Mouse (Mus musculus): ENCODE data around the gene Serpina1f. TPM values are rescaled to one million over a fixed set of nuclear protein-coding genes. Genes with fewer than 3 reads are reported as not detected.
"Not testable (repeated sequence)": the region's sequence is repeated elsewhere in the genome, so short reads cannot be mapped to it uniquely, and the experiment has no call there.

Gene Serpina1f
- polyA plus RNA-seq, 1 experiment from 2014 or later, result not detected

GRCm38 (mm10) chr12:103688221-103688814, 7.0 kb downstream of the Serpina1f start:
- 80% methylated on average over 3 of the region's 3 CpGs for WGBS
- Histone ChIP-seq H3K9me3 (ENCODE audit: control insufficient read depth, low read length) (no peaks in the 10 kb centered on the region), H3K9ac (replicated peaks; ENCODE audit: low read length) (no peak overlapping the region), H3K27ac (replicated peaks; ENCODE audit: low read depth, low read length) (no peak overlapping the region), H3K36me3 (ENCODE audit: control insufficient read depth, insufficient read depth, low read length) (no peaks in the 10 kb centered on the region), H3K4me3 (replicated peaks; ENCODE audit: low read depth, low read length) (no peak overlapping the region), H3K4me1 (ENCODE audit: control insufficient read depth, insufficient read depth, low read length) (no peaks in the 10 kb centered on the region), H3K4me2 (ENCODE audit: low read length) (no peak overlapping the region), H3K27me3 (ENCODE audit: control insufficient read depth, insufficient read depth, low read length) (no peaks in the 10 kb centered on the region)
- DNase-seq, result peak; percentile 0
- ATAC-seq (ENCODE audit: low FRiP score, low TSS enrichment), result no peak

DNA sequence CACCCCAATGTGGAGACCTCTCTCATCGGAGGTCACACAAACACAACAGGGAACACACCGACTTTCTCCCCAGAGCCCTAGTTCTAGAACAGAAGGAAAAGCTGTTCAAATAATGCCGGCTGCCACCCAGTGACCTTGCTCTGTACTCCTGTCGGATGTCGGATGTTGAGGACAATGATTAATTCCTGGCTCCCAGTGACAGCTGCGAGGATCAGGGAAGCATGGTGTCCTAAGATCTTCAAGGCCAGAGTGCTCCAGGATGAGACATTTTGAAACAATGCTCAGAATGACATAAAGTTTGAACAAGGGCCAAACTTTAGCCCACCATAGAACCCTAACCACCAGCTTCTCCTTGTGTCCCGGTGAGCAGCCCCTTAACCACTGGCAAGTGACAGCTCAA, 8.3 kb downstream of the Serpina1f start:
- no peak overlapping the region for H3K9ac ChIP-seq (replicated peaks; ENCODE audit: low read length)
- H3K4me3 ChIP-seq (replicated peaks; ENCODE audit: low read depth, low read length), result no peak overlapping the region
- ATAC-seq (ENCODE audit: low FRiP score, low TSS enrichment) (no peak), DNase-seq (no peak)
- H3K9me3 ChIP-seq (ENCODE audit: control insufficient read depth, low read length), result no peaks in the 10 kb centered on the region
- H3K36me3 ChIP-seq (ENCODE audit: control insufficient read depth, insufficient read depth, low read length), result no peaks in the 10 kb centered on the region
- H3K4me2 ChIP-seq (ENCODE audit: low read length), result no peak overlapping the region
- H3K4me1 ChIP-seq (ENCODE audit: control insufficient read depth, insufficient read depth, low read length), result no peaks in the 10 kb centered on the region
- no peak overlapping the region for H3K27ac ChIP-seq (replicated peaks; ENCODE audit: low read depth, low read length)
- 67% methylated on average over 7 of the region's 7 CpGs for WGBS
- no peaks in the 10 kb centered on the region for H3K27me3 ChIP-seq (ENCODE audit: control insufficient read depth, insufficient read depth, low read length)

GRCm38 (mm10) chr12:103686050-103686449, 9.3 kb downstream of the Serpina1f start:
- H3K4me2 ChIP-seq (ENCODE audit: low read length), result no peak overlapping the region
- ATAC-seq (ENCODE audit: low FRiP score, low TSS enrichment) (no peak), DNase-seq (no peak)
- no peak overlapping the region for H3K4me3 ChIP-seq (replicated peaks; ENCODE audit: low read depth, low read length)
- H3K27ac ChIP-seq (replicated peaks; ENCODE audit: low read depth, low read length), result no peak overlapping the region
- no peaks in the 10 kb centered on the region for H3K9me3 ChIP-seq (ENCODE audit: control insufficient read depth, low read length)
- no peaks in the 10 kb centered on the region for H3K4me1 ChIP-seq (ENCODE audit: control insufficient read depth, insufficient read depth, low read length)
- no peaks in the 10 kb centered on the region for H3K27me3 ChIP-seq (ENCODE audit: control insufficient read depth, insufficient read depth, low read length)
- WGBS, result 79% methylated on average over 3 of the region's 3 CpGs
- H3K9ac ChIP-seq (replicated peaks; ENCODE audit: low read length), result no peak overlapping the region
- H3K36me3 ChIP-seq (ENCODE audit: control insufficient read depth, insufficient read depth, low read length), result no peaks in the 10 kb centered on the region

DNA sequence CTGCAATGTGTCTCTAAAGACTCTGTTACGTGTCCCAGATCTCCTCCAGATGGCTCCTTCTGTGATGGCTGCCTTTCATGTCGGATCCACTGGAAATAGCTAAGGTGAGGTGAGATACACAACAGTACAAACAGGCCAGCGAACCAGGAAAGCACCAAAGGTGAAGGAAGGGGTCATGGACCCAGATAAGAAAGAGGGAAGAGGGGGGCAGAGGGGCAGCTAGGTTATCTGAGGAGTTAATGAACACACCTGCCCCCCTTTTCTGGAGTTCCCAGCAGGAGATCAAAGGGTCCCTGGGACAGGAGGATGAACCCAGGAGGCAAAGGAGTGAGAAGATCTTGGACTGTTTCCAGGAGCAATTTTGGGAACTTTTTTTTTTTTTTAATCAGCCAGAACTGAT, 9.9 kb downstream of the Serpina1f start:
- Histone ChIP-seq H3K4me3 (replicated peaks; ENCODE audit: low read depth, low read length) (no peak overlapping the region), H3K4me2 (ENCODE audit: low read length) (no peak overlapping the region), H3K9ac (replicated peaks; ENCODE audit: low read length) (no peak overlapping the region), H3K9me3 (ENCODE audit: control insufficient read depth, low read length) (no peaks in the 10 kb centered on the region), H3K27me3 (ENCODE audit: control insufficient read depth, insufficient read depth, low read length) (no peaks in the 10 kb centered on the region), H3K27ac (replicated peaks; ENCODE audit: low read depth, low read length) (no peak overlapping the region), H3K36me3 (ENCODE audit: control insufficient read depth, insufficient read depth, low read length) (no peaks in the 10 kb centered on the region), H3K4me1 (ENCODE audit: control insufficient read depth, insufficient read depth, low read length) (no peaks in the 10 kb centered on the region)
- DNase-seq (no peak), ATAC-seq (ENCODE audit: low FRiP score, low TSS enrichment) (no peak)
- WGBS, result 79% methylated on average over 3 of the region's 3 CpGs

DNA sequence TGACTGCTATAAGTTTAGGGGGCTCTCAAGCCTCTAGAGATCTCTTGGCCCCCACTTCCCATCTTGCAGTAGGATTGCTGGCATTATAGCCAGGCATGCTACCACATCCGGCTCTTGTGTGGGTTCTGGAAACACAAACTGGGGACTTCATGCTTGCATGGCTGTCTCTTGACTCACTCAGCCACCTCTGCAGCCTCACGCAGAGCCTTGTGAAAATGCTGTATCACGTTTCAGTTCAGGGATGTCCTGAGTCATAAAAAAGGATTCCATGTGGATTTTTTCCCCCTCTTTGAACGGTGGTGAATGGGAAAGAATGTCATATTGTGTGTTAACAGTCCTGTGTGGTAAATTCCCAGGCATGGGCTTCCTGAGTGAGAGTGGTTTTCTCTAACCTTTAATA, 11.6 kb downstream of the Serpina1f start:
- Histone ChIP-seq H3K4me1 (ENCODE audit: control insufficient read depth, insufficient read depth, low read length) (no peaks in the 10 kb centered on the region), H3K9me3 (ENCODE audit: control insufficient read depth, low read length) (no peaks in the 10 kb centered on the region), H3K4me2 (ENCODE audit: low read length) (no peak overlapping the region), H3K9ac (replicated peaks; ENCODE audit: low read length) (no peak overlapping the region), H3K27me3 (ENCODE audit: control insufficient read depth, insufficient read depth, low read length) (no peaks in the 10 kb centered on the region), H3K36me3 (ENCODE audit: control insufficient read depth, insufficient read depth, low read length) (no peaks in the 10 kb centered on the region), H3K4me3 (replicated peaks; ENCODE audit: low read depth, low read length) (no peak overlapping the region), H3K27ac (replicated peaks; ENCODE audit: low read depth, low read length) (no peak overlapping the region)
- WGBS, result 72% methylated on average over 4 of the region's 4 CpGs
- ATAC-seq (ENCODE audit: low FRiP score, low TSS enrichment) (no peak), DNase-seq (no peak)

- H3K9ac ChIP-seq (replicated peaks; ENCODE audit: low read length), result no peak overlapping the region
- DNase-seq (no peak), ATAC-seq (ENCODE audit: low FRiP score, low TSS enrichment) (no peak)
- H3K27ac ChIP-seq (replicated peaks; ENCODE audit: low read depth, low read length), result no peak overlapping the region
- no peak overlapping the region for H3K4me3 ChIP-seq (replicated peaks; ENCODE audit: low read depth, low read length)
- no peaks in the 10 kb centered on the region for H3K4me1 ChIP-seq (ENCODE audit: control insufficient read depth, insufficient read depth, low read length)
- H3K9me3 ChIP-seq (ENCODE audit: control insufficient read depth, low read length), result no peaks in the 10 kb centered on the region
- H3K36me3 ChIP-seq (ENCODE audit: control insufficient read depth, insufficient read depth, low read length), result no peaks in the 10 kb centered on the region
- no peak overlapping the region for H3K4me2 ChIP-seq (ENCODE audit: low read length)
- no peaks in the 10 kb centered on the region for H3K27me3 ChIP-seq (ENCODE audit: control insufficient read depth, insufficient read depth, low read length)
- 86% methylated on average over 2 of the region's 2 CpGs for WGBS
Measured at GRCm38 (mm10) chr12:103681739-103682138, 13.6 kb downstream of the Serpina1f start.

DNA sequence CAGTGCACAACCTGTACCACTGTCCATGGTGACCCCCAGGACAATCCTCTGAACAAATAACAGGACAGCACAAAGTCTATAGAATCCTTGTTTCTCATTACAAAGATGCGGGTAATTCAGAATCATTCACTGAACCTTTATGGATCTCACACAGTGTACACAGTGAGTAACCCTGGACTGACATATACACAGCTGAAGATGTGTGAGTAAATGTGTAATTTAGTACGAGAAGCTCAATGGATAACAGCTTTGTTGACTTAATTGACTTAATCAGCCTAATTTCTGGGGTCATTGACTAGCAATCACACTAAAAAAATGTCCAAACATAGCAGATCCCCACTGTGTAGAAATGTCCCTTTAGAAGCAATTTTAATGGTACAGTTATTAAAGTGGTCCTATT, 14.2 kb downstream of the Serpina1f start:
- H3K27me3 ChIP-seq (ENCODE audit: control insufficient read depth, insufficient read depth, low read length), result no peaks in the 10 kb centered on the region
- H3K4me1 ChIP-seq (ENCODE audit: control insufficient read depth, insufficient read depth, low read length), result no peaks in the 10 kb centered on the region
- H3K36me3 ChIP-seq (ENCODE audit: control insufficient read depth, insufficient read depth, low read length), result no peaks in the 10 kb centered on the region
- ATAC-seq (ENCODE audit: low FRiP score, low TSS enrichment) (no peak), DNase-seq (no peak)
- no peak overlapping the region for H3K4me3 ChIP-seq (replicated peaks; ENCODE audit: low read depth, low read length)
- no peak overlapping the region for H3K27ac ChIP-seq (replicated peaks; ENCODE audit: low read depth, low read length)
- no peak overlapping the region for H3K4me2 ChIP-seq (ENCODE audit: low read length)
- 80% methylated on average over 2 of the region's 2 CpGs for WGBS
- H3K9me3 ChIP-seq (ENCODE audit: control insufficient read depth, low read length), result no peaks in the 10 kb centered on the region
- H3K9ac ChIP-seq (replicated peaks; ENCODE audit: low read length), result no peak overlapping the region

GRCm38 (mm10) chr12:103679853-103680252, 15.5 kb downstream of the Serpina1f start:
- ATAC-seq (ENCODE audit: low FRiP score, low TSS enrichment); H3K4me1 ChIP-seq (ENCODE audit: control insufficient read depth, insufficient read depth, low read length); H3K27me3 ChIP-seq (ENCODE audit: control insufficient read depth, insufficient read depth, low read length); H3K4me3 ChIP-seq (replicated peaks; ENCODE audit: low read depth, low read length); H3K4me2 ChIP-seq (ENCODE audit: low read length); DNase-seq; H3K9ac ChIP-seq (replicated peaks; ENCODE audit: low read length); H3K36me3 ChIP-seq (ENCODE audit: control insufficient read depth, insufficient read depth, low read length); H3K27ac ChIP-seq (replicated peaks; ENCODE audit: low read depth, low read length); H3K9me3 ChIP-seq (ENCODE audit: control insufficient read depth, low read length): not testable (repeated sequence)
- 100% methylated on average over 1 of the region's 1 CpGs for WGBS

DNA sequence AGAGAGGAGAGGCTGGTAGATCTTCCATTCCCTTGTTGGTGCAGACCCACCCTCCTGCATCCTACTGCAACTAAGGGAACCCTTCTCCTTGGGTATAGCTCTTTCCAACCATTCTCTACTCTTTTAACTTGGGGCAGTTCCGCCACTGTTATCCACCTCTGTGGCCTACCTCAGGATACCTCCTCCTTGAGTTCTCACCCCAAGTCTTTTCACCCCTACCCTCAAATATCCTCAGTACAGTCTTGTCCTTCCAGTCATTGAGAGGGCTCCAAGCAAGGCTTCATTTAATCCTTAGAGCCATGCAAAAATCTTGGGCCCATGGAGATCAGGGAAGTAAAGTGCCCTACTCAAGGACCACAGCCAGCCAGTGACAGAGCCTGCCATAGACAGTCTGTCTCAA, 19.3 kb downstream of the Serpina1f start, which contains the start of gene Serpina16:
TSS of gene Serpina16 (minus strand) at position 101 of the 400 bp plus-strand sequence.
- Histone ChIP-seq H3K9ac (replicated peaks; ENCODE audit: low read length) (no peak within 1 kb of the TSS), H3K36me3 (ENCODE audit: control insufficient read depth, insufficient read depth, low read length) (no peaks in the 10 kb centered on the region), H3K4me1 (ENCODE audit: control insufficient read depth, insufficient read depth, low read length) (no peaks in the 10 kb centered on the region), H3K4me3 (replicated peaks; ENCODE audit: low read depth, low read length) (no peak within 1 kb of the TSS), H3K27me3 (ENCODE audit: control insufficient read depth, insufficient read depth, low read length) (no peaks in the 10 kb centered on the region), H3K4me2 (ENCODE audit: low read length) (no peak within 1 kb of the TSS), H3K27ac (replicated peaks; ENCODE audit: low read depth, low read length) (no peak within 1 kb of the TSS), H3K9me3 (ENCODE audit: control insufficient read depth, low read length) (no peaks in the 10 kb centered on the region)
- DNase-seq (no peak), ATAC-seq (ENCODE audit: low FRiP score, low TSS enrichment) (no peak)
- 100% methylated on average over 1 of the region's 1 CpGs for WGBS

Data from midbrain, embryonic 14.5 days (tissue).